Mouse (Mus musculus): Measurements from ENCODE around the gene Heatr5a.

Heatr5a gene

GRCm38 (mm10) chr12:51847953-51848680 lies 123.0 kb downstream of the Heatr5a start:
- DNase-seq (ENCODE audit: low spot score in 2 of 2), result no peak

GRCm38 (mm10) chr12:51845261-51845660 lies 125.9 kb downstream of the Heatr5a start:
- no peak for DNase-seq (ENCODE audit: low spot score in 2 of 2)

- peak; percentile 81 to 92 for DNase-seq (ENCODE audit: low spot score in 2 of 2)
Measured at GRCm38 (mm10) chr12:51844771-51845256, 126.3 kb downstream of the Heatr5a start.

- no peak for DNase-seq (ENCODE audit: low spot score in 2 of 2)
Measured at GRCm38 (mm10) chr12:51843576-51844520, 127.3 kb downstream of the Heatr5a start.

GRCm38 (mm10) chr12:51842081-51842864 lies 128.8 kb downstream of the Heatr5a start:
- DNase-seq (ENCODE audit: low spot score in 2 of 2), result no peak

- no peak for DNase-seq (ENCODE audit: low spot score in 2 of 2)
Measured at GRCm38 (mm10) chr12:51839856-51840255, 131.3 kb downstream of the Heatr5a start.

- no peak for DNase-seq (ENCODE audit: low spot score in 2 of 2)
Measured at GRCm38 (mm10) chr12:51835219-51835618, 135.9 kb downstream of the Heatr5a start.

- DNase-seq (ENCODE audit: low spot score in 2 of 2), result no peak
Measured at GRCm38 (mm10) chr12:51831931-51832330, 139.2 kb downstream of the Heatr5a start.

GRCm38 (mm10) chr12:51831296-51831695 lies 139.8 kb downstream of the Heatr5a start:
- DNase-seq (ENCODE audit: low spot score in 2 of 2), result no peak

GRCm38 (mm10) chr12:51830671-51831070 lies 140.4 kb downstream of the Heatr5a start:
- no peak for DNase-seq (ENCODE audit: low spot score in 2 of 2)

- DNase-seq (ENCODE audit: low spot score in 2 of 2), result no peak
Measured at GRCm38 (mm10) chr12:51830077-51830402, 141.1 kb downstream of the Heatr5a start.

GRCm38 (mm10) chr12:51829290-51830076 lies 141.6 kb downstream of the Heatr5a start, which contains the start of gene Hectd1:
Gene Hectd1 (minus strand): TSS chr12:51829536.
- DNase-seq (ENCODE audit: low spot score in 2 of 2), result peak; percentile 59 to 82

- no peak for DNase-seq (ENCODE audit: low spot score in 2 of 2)
Measured at GRCm38 (mm10) chr12:51828716-51829289, 142.3 kb downstream of the Heatr5a start.

GRCm38 (mm10) chr12:51827958-51828650 lies 143.0 kb downstream of the Heatr5a start:
- no peak for DNase-seq (ENCODE audit: low spot score in 2 of 2)
